Mouse (Mus musculus): ENCODE data around the gene Smim14. TPM values are rescaled to one million over a fixed set of nuclear protein-coding genes. Genes with fewer than 3 reads are reported as not detected.
A peak's percentile ranks its signal among the peaks of the same experiment; 100 is the strongest.

Smim14 gene
- polyA plus RNA-seq, 1 experiment, result 72.3 TPM

DNA sequence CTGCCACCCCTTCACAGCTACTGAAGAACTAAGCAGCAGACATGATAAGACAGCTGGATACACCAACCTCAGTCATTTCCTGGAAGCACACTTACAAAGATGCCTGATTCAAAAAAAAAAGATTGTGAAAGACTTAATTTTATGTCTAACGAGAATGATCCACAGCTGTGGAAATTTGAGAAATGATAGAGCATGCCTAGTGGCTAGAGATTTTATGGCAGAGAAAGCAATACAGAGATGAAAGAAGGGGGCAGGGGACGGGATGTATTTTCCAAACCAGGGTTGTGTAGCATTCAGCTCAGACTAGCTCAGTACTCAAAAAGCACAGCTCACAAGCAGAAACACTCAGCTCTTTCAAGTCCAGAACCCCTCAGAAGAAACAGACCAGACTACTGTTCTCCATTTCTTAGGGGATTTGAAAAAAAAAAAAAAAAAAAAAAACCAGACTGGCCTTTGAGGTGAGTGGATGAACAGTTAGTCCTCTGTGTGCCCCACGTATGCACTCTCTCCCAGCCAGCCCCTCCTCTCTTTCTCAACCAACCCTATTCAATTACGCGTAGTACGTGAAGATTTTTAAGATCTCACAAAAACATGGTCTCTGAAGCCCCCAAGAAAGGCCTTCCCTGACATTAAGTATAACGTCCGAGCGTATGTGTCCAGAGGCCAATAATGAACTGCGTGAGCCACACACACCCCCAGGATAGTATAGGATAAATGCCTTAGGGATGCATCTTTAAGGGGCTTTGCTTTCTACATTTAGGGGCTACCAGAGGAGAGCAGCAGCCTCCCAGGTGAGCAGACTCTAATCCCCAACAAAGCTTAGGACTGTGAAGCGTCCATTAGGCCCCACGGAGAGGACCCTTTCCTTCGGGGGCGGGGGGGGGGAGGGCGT, 102.3 kb downstream of the Smim14 start:
- 11% methylated on average over 15 of the region's 15 CpGs for WGBS
- TF ChIP-seq CTCF (IDR thresholded peaks at IDR 0.05; ENCODE audit: extremely low read depth, insufficient read length, insufficient replicate concordance, low read depth, low read length), result no peak
- TF ChIP-seq POLR2A (IDR thresholded peaks at IDR 0.05; ENCODE audit: low read depth, low read length), result no peak
- peaks cover 11% of the 10 kb centered on the region for H3K4me1 ChIP-seq (ENCODE audit: control insufficient read depth, insufficient read depth, insufficient read length, low read length)
- H3K4me3 ChIP-seq (ENCODE audit: low read depth, low read length), result peak overlapping the region; percentile 73
- no peaks in the 10 kb centered on the region for H3K36me3 ChIP-seq (ENCODE audit: control insufficient read depth, insufficient read depth, low read length)
- H3K27me3 ChIP-seq (ENCODE audit: control insufficient read depth, insufficient read depth, low read length), result no peaks in the 10 kb centered on the region
- H3K27ac ChIP-seq (ENCODE audit: insufficient read depth, low read depth, low read length), result no peak overlapping the region

- peak overlapping the region; percentile 59 for H3K27ac ChIP-seq (ENCODE audit: insufficient read depth, low read depth, low read length)
Observed at GRCm38 (mm10) chr5:65429441-65429840, 107.5 kb downstream of the Smim14 start.

GRCm38 (mm10) chr5:65428321-65428720, 108.7 kb downstream of the Smim14 start:
- H3K27me3 ChIP-seq (ENCODE audit: control insufficient read depth, insufficient read depth, low read length), result no peaks in the 10 kb centered on the region
- WGBS, result 21% methylated on average over 4 of the region's 4 CpGs
- peaks cover 38% of the 10 kb centered on the region for H3K4me1 ChIP-seq (ENCODE audit: control insufficient read depth, insufficient read depth, insufficient read length, low read length)
- no peak for TF ChIP-seq CTCF (IDR thresholded peaks at IDR 0.05; ENCODE audit: extremely low read depth, insufficient read length, insufficient replicate concordance, low read depth, low read length)
- TF ChIP-seq POLR2A (IDR thresholded peaks at IDR 0.05; ENCODE audit: low read depth, low read length), result no peak
- H3K4me3 ChIP-seq (ENCODE audit: low read depth, low read length), result no peak overlapping the region
- H3K27ac ChIP-seq (ENCODE audit: insufficient read depth, low read depth, low read length), result peak overlapping the region; percentile 62
- peaks cover 13% of the 10 kb centered on the region for H3K36me3 ChIP-seq (ENCODE audit: control insufficient read depth, insufficient read depth, low read length)

More at GRCm38 (mm10) chr5:65429441-65429840, 107.5 kb downstream of the Smim14 start:
- TF ChIP-seq CTCF (IDR thresholded peaks at IDR 0.05; ENCODE audit: extremely low read depth, insufficient read length, insufficient replicate concordance, low read depth, low read length), result no peak
- H3K36me3 ChIP-seq (ENCODE audit: control insufficient read depth, insufficient read depth, low read length), result peaks cover 8% of the 10 kb centered on the region
- H3K27me3 ChIP-seq (ENCODE audit: control insufficient read depth, insufficient read depth, low read length), result no peaks in the 10 kb centered on the region
- 31% methylated on average over 5 of the region's 5 CpGs for WGBS
- H3K4me1 ChIP-seq (ENCODE audit: control insufficient read depth, insufficient read depth, insufficient read length, low read length), result peaks cover 35% of the 10 kb centered on the region
- H3K4me3 ChIP-seq (ENCODE audit: low read depth, low read length), result no peak overlapping the region

DNA sequence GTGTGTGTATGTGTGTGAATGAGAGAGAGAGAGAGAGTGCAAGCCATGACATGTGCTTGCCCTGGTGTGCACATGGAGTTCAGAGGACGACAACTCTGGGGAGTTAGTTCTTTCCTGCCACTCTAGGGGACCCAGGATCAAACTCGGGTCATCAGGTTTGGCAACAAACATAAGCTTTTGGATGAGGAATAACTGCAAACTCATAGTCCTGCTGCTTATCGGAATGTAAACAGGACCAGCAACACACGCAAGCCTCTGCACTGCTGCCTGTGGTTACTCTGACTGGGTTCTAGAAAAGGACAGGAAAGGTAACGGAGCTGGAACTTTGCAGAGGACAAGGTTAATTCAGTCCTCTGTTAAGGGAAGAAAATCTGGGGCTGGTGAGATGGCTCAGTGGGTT, 111.7 kb downstream of the Smim14 start:
- no peak overlapping the region for H3K4me3 ChIP-seq (ENCODE audit: low read depth, low read length)
- TF ChIP-seq POLR2A (IDR thresholded peaks at IDR 0.05; ENCODE audit: low read depth, low read length) (no peak), CTCF (IDR thresholded peaks at IDR 0.05; ENCODE audit: extremely low read depth, insufficient read length, insufficient replicate concordance, low read depth, low read length) (no peak)
- no peaks in the 10 kb centered on the region for H3K27me3 ChIP-seq (ENCODE audit: control insufficient read depth, insufficient read depth, low read length)
- 62% methylated on average over 5 of the region's 5 CpGs for WGBS
- peak overlapping the region; percentile 3; the same call in 1 of the 2 replicates for H3K27ac ChIP-seq (ENCODE audit: insufficient read depth, low read depth, low read length)
- H3K4me1 ChIP-seq (ENCODE audit: control insufficient read depth, insufficient read depth, insufficient read length, low read length), result peaks cover 40% of the 10 kb centered on the region; the same call in 1 of the 2 replicates
- peaks cover 29% of the 10 kb centered on the region for H3K36me3 ChIP-seq (ENCODE audit: control insufficient read depth, insufficient read depth, low read length)

- TF ChIP-seq CTCF (IDR thresholded peaks at IDR 0.05; ENCODE audit: extremely low read depth, insufficient read length, insufficient replicate concordance, low read depth, low read length) (no peak), POLR2A (IDR thresholded peaks at IDR 0.05; ENCODE audit: low read depth, low read length) (peak; percentile 25; the same call in 1 of the 2 replicates)
- Histone ChIP-seq H3K27ac (ENCODE audit: insufficient read depth, low read depth, low read length) (peak overlapping the region; percentile 81; the same call in 1 of the 2 replicates), H3K4me3 (ENCODE audit: low read depth, low read length) (no peak overlapping the region), H3K4me1 (ENCODE audit: control insufficient read depth, insufficient read depth, insufficient read length, low read length) (peaks cover 40% of the 10 kb centered on the region; the same call in 1 of the 2 replicates), H3K36me3 (ENCODE audit: control insufficient read depth, insufficient read depth, low read length) (peaks cover 29% of the 10 kb centered on the region), H3K27me3 (ENCODE audit: control insufficient read depth, insufficient read depth, low read length) (no peaks in the 10 kb centered on the region)
- 34% methylated on average over 6 of the region's 6 CpGs for WGBS
Observed at GRCm38 (mm10) chr5:65424215-65424614, 112.8 kb downstream of the Smim14 start.

DNA sequence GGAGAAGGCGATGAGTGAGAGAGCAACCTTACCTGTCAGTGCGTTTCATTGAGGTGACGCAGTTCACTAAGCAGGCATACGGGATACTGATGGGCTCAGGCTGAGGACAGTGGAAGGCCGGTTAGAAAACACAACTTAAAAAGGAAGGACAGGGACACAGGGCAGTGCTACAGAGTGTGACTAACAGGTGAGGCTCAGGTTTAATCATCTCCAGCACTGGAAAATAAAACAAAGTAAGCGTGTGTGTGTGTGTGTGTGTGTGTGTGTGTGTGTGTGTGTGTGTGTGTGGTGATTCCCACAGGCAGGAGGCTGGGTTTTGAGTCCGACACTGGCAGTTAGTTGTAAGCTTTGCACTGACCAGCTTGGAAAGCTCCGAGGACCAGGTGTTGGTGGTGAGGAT, 114.2 kb downstream of the Smim14 start:
- Histone ChIP-seq H3K4me1 (ENCODE audit: control insufficient read depth, insufficient read depth, insufficient read length, low read length) (peaks cover 32% of the 10 kb centered on the region; the same call in 1 of the 2 replicates), H3K36me3 (ENCODE audit: control insufficient read depth, insufficient read depth, low read length) (peaks cover 37% of the 10 kb centered on the region), H3K27ac (ENCODE audit: insufficient read depth, low read depth, low read length) (no peak overlapping the region), H3K4me3 (ENCODE audit: low read depth, low read length) (no peak overlapping the region), H3K27me3 (ENCODE audit: control insufficient read depth, insufficient read depth, low read length) (no peaks in the 10 kb centered on the region)
- WGBS, result 95% methylated on average over 8 of the region's 8 CpGs
- no peak for TF ChIP-seq CTCF (IDR thresholded peaks at IDR 0.05; ENCODE audit: extremely low read depth, insufficient read length, insufficient replicate concordance, low read depth, low read length)
- TF ChIP-seq POLR2A (IDR thresholded peaks at IDR 0.05; ENCODE audit: low read depth, low read length), result no peak

GRCm38 (mm10) chr5:65420822-65421221, 116.2 kb downstream of the Smim14 start:
- 24% methylated on average over 6 of the region's 6 CpGs for WGBS
- peaks cover 50% of the 10 kb centered on the region for H3K36me3 ChIP-seq (ENCODE audit: control insufficient read depth, insufficient read depth, low read length)
- H3K4me1 ChIP-seq (ENCODE audit: control insufficient read depth, insufficient read depth, insufficient read length, low read length), result peaks cover 23% of the 10 kb centered on the region; the same call in 1 of the 2 replicates
- no peak overlapping the region for H3K4me3 ChIP-seq (ENCODE audit: low read depth, low read length)
- no peak for TF ChIP-seq CTCF (IDR thresholded peaks at IDR 0.05; ENCODE audit: extremely low read depth, insufficient read length, insufficient replicate concordance, low read depth, low read length)
- TF ChIP-seq POLR2A (IDR thresholded peaks at IDR 0.05; ENCODE audit: low read depth, low read length), result no peak
- H3K27me3 ChIP-seq (ENCODE audit: control insufficient read depth, insufficient read depth, low read length), result no peaks in the 10 kb centered on the region
- peak overlapping the region; percentile 92 for H3K27ac ChIP-seq (ENCODE audit: insufficient read depth, low read depth, low read length)
